Mouse (Mus musculus): ENCODE measurements around the gene Defb23. TPM values are rescaled to one million over a fixed set of nuclear protein-coding genes. Genes with fewer than 3 reads are reported as not detected.

Defb23 gene
- not detected for total RNA-seq (2021)

- DNase-seq (ENCODE audit: low spot score in 2 of 2), result no peak
- intact Hi-C loops (cut with DNase I), result no loop called here
Measured at GRCm38 (mm10) chr2:152464570-152465150, at the start of gene Defb23. Defb23 (minus strand) TSS chr2:152464620.

- intact Hi-C loops (cut with DNase I), result no loop called here
- DNase-seq (ENCODE audit: low spot score in 2 of 2), result no peak
Measured at GRCm38 (mm10) chr2:152511592-152511991, 47.2 kb upstream of the Defb23 start, which contains the start of gene Defb26. Defb26 (minus strand) TSS chr2:152511692.

GRCm38 (mm10) chr2:152503950-152504349, 39.5 kb upstream of the Defb23 start:
- no peak for DNase-seq (ENCODE audit: low spot score in 2 of 2)
- intact Hi-C loops (cut with DNase I), result no loop called here

GRCm38 (mm10) chr2:152500863-152501229, 36.4 kb upstream of the Defb23 start:
- intact Hi-C loops (cut with DNase I), result no loop called here

GRCm38 (mm10) chr2:152500204-152500862, 35.9 kb upstream of the Defb23 start:
- no peak for DNase-seq (ENCODE audit: low spot score in 2 of 2)
- intact Hi-C loops (cut with DNase I), result no loop called here

More at GRCm38 (mm10) chr2:152500863-152501229, 36.4 kb upstream of the Defb23 start:
- DNase-seq (ENCODE audit: low spot score in 2 of 2), result no peak

GRCm38 (mm10) chr2:152498020-152498419, 33.6 kb upstream of the Defb23 start:
- intact Hi-C loops (cut with DNase I), result no loop called here
- no peak for DNase-seq (ENCODE audit: low spot score in 2 of 2)

- DNase-seq (ENCODE audit: low spot score in 2 of 2), result no peak
- intact Hi-C loops (cut with DNase I), result no loop called here
Measured at GRCm38 (mm10) chr2:152493151-152493550, 28.7 kb upstream of the Defb23 start.

GRCm38 (mm10) chr2:152490038-152490437, 25.6 kb upstream of the Defb23 start, which contains the start of gene Defb22:
Defb22 (minus strand) TSS chr2:152490138.
- no peak for DNase-seq (ENCODE audit: low spot score in 2 of 2)
- intact Hi-C loops (cut with DNase I), result no loop called here

- no peak for DNase-seq (ENCODE audit: low spot score in 2 of 2)
Measured at GRCm38 (mm10) chr2:152487024-152487423, 22.6 kb upstream of the Defb23 start.

GRCm38 (mm10) chr2:152481726-152482125, 17.3 kb upstream of the Defb23 start:
- no peak for DNase-seq (ENCODE audit: low spot score in 2 of 2)
- intact Hi-C loops (cut with DNase I), result no loop called here

More at GRCm38 (mm10) chr2:152487024-152487423, 22.6 kb upstream of the Defb23 start:
- intact Hi-C loops (cut with DNase I), result no loop called here

GRCm38 (mm10) chr2:152480881-152481280, 16.5 kb upstream of the Defb23 start:
- DNase-seq (ENCODE audit: low spot score in 2 of 2), result no peak
- intact Hi-C loops (cut with DNase I), result no loop called here

- intact Hi-C loops (cut with DNase I), result no loop called here
- no peak for DNase-seq (ENCODE audit: low spot score in 2 of 2)
Measured at GRCm38 (mm10) chr2:152476763-152477162, 12.3 kb upstream of the Defb23 start, which contains the start of gene Defb20. Defb20 (plus strand) TSS chr2:152477063.

GRCm38 (mm10) chr2:152472434-152472833, 8.0 kb upstream of the Defb23 start:
- intact Hi-C loops (cut with DNase I), result no loop called here

GRCm38 (mm10) chr2:152470973-152471372, 6.6 kb upstream of the Defb23 start:
- DNase-seq (ENCODE audit: low spot score in 2 of 2), result peak in 1 of 2 experiments; percentile 39
- intact Hi-C loops (cut with DNase I), result loop anchor here (2.0 kb wide), 1 partner anchor 74 kb away; no protein-coding TSS in a partner anchor

More at GRCm38 (mm10) chr2:152472434-152472833, 8.0 kb upstream of the Defb23 start:
- no peak for DNase-seq (ENCODE audit: low spot score in 2 of 2)

- intact Hi-C loops (cut with DNase I), result no loop called here
- no peak for DNase-seq (ENCODE audit: low spot score in 2 of 2)
Measured at GRCm38 (mm10) chr2:152459241-152459640, 5.2 kb downstream of the Defb23 start.

- intact Hi-C loops (cut with DNase I), result loop anchor here (5.0 kb wide), 1 partner anchor 90 kb away; the partner anchor contains the start of gene Defb29
- DNase-seq (ENCODE audit: low spot score in 2 of 2), result no peak
Measured at GRCm38 (mm10) chr2:152452101-152452781, 12.2 kb downstream of the Defb23 start.

GRCm38 (mm10) chr2:152450241-152450640, 14.2 kb downstream of the Defb23 start:
- DNase-seq (ENCODE audit: low spot score in 2 of 2), result peak; percentile 57 to 66
- intact Hi-C loops (cut with DNase I), result loop anchor here (5.0 kb wide), 1 partner anchor 92 kb away; the partner anchor contains the start of gene Defb29

GRCm38 (mm10) chr2:152447461-152447860, 17.0 kb downstream of the Defb23 start:
- no peak for DNase-seq (ENCODE audit: low spot score in 2 of 2)
- intact Hi-C loops (cut with DNase I), result no loop called here

- no peak for DNase-seq (ENCODE audit: low spot score in 2 of 2)
Measured at GRCm38 (mm10) chr2:152446642-152447041, 17.8 kb downstream of the Defb23 start.

GRCm38 (mm10) chr2:152443281-152443680, 21.1 kb downstream of the Defb23 start:
- DNase-seq (ENCODE audit: low spot score in 2 of 2), result no peak
- intact Hi-C loops (cut with DNase I), result no loop called here

More at GRCm38 (mm10) chr2:152446642-152447041, 17.8 kb downstream of the Defb23 start:
- intact Hi-C loops (cut with DNase I), result no loop called here
